Mouse (Mus musculus) spleen, embryonic (tissue): ENCODE measurements around the gene Cavin1.

Source experiments
- CTCF ChIA-PET: fragments of 350-600 bp; sonication (Branson Sonifier 250); formaldehyde crosslinking; loops from one replicate; lab custom pipeline; 2022; lab: Charles Lee

Gene Cavin1

GRCm38 (mm10) chr11:100983125-100983777, 12.6 kb upstream of the Cavin1 start:
- CTCF ChIA-PET: interaction anchor here (0.5 to 1.4 kb wide), 5 partner anchors 25 to 77 kb away, joined by 3 to 7 read pairs (median 3); no protein-coding TSS in a partner anchor

DNA sequence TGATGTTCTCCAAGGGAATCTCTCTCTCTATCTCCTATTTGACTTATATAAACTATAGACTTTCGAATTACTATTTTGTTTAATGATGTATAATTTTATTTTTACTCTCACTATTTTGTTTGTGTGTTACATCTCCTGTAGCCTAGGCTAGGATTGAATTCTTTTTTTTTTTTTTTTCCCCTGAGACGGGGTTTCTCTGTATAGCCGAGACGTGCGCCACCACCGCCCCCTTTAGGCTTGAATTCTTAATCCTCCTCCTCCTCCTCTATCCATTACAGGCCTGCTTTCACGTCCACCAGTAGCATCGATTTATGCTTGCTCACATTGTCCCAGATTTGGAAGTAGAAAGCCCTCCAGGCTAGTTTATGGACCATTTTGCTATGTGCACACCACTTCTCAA, 11.4 kb upstream of the Cavin1 start:
- CTCF ChIA-PET: interaction anchor here (0.6 kb wide), 3 partner anchors 60 to 427 kb away, joined by 5 read pairs; no protein-coding TSS in a partner anchor

GRCm38 (mm10) chr11:100981236-100981635, 10.5 kb upstream of the Cavin1 start:
- CTCF ChIA-PET: no interaction called here

GRCm38 (mm10) chr11:100980438-100980837, 9.8 kb upstream of the Cavin1 start:
- CTCF ChIA-PET: interaction anchor here (0.6 kb wide), 1 partner anchor 9 kb away, joined by 6 read pairs; no protein-coding TSS in a partner anchor

DNA sequence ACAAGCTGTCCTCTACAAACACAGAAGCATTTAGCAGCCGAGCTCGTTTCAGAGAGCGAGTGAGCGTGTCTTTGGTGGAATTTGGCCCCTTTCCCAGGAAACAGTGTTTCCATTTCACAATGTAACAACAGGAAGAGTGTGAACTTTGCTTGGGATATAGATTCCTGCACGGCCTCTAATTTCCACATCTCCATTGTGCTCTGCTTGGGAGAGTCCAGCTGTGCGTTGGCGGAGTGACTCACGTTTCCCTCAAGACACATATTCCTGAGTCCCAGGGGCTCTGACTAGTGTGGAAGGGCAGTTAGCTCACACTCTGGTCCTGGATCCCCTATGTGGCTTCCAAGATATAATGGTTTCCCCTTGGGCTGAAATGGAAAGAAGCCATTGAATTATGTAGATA, 9.2 kb upstream of the Cavin1 start:
- CTCF ChIA-PET: no interaction called here

GRCm38 (mm10) chr11:100975241-100975640, 4.6 kb upstream of the Cavin1 start:
- CTCF ChIA-PET: no interaction called here

GRCm38 (mm10) chr11:100974381-100974970, 3.8 kb upstream of the Cavin1 start:
- CTCF ChIA-PET: no interaction called here

DNA sequence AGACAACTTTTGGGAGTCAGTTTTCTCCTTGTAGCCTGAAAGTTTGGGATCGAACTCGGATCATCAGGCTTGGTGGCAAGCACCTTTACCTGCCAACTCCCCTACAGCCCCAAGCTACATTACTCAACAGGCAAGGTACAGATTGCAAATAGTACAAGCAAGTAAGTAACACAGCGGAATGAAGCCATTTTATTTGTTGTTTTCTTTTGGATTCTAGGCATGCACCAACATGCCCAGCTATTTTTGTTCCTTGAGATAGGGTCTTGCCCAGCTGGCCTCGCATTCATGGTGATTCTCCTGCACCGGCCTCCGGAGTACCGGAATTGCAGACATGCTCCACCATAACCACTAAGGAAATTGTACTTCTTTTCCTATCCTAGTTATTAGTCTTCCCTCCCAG, 2.6 kb upstream of the Cavin1 start:
- CTCF ChIA-PET: no interaction called here

DNA sequence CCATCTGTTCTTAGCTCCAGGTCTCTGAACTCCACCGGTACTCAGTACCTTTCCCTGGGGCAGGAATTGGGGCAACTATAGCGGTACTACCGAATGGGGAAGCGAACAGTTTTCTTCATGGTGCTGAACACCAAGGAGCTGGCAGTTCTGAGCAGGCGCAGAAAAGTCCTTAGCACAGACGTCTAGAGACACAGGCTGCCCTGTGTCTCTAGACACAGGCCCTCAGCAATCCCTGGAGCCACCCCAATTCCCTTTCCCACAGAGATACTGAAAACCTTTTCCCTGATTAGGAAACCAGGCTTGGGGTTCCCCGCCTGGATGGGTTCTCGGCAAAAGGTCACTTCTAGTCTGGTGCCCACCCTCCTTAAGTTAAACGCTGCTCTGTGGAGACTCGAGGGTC, 768 bp upstream of the Cavin1 start:
- CTCF ChIA-PET: no interaction called here

- CTCF ChIA-PET: interaction anchor here (0.5 kb wide), 1 partner anchor 32 kb away, joined by 3 read pairs; no protein-coding TSS in a partner anchor
These were observed 737 bp downstream of the Cavin1 start for GRCm38 (mm10) chr11:100969744-100970556.

GRCm38 (mm10) chr11:100969189-100969743, 1.4 kb downstream of the Cavin1 start:
- CTCF ChIA-PET: no interaction called here

DNA sequence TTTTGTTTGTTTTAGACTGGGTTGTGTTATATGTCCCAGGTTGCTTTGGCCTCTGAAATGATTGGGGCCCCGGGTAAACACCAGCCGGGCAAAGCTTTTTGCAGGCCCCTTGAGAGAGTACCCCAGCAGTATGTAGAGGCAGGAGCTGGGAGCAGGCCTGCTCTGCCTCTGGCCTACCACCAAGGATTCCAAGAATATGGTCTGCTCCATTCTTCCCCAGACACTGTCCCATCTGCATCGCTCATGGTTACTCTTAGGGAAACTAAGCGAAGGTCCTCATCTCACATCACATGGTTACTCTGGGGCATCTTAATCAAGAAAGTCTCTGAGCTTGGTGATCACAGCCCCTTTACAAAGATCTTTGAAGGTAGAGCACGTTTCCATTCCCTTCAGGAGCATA, 2.2 kb downstream of the Cavin1 start:
- CTCF ChIA-PET: no interaction called here

- CTCF ChIA-PET: no interaction called here
These were observed 2.7 kb downstream of the Cavin1 start for GRCm38 (mm10) chr11:100967881-100968420.

DNA sequence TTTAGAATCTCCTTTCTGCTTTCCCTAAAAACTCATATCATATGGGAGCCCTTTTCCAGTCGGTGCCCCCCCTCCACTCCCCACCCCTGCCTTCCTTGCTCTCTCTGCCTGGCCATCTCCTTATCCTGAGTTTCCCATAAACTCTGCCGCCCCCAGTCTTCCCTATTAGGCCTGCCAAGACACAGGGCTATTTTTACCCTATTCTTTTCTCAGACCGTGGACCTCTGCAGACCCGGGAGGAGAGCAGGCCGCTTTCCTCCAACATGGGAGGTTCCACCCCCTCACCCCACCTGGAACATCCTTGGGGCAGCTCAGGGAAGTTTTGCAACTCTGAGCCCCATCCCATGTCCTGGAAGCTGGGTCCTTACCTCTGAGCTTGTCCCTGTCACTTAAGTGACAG, 3.3 kb downstream of the Cavin1 start:
- CTCF ChIA-PET: no interaction called here

- CTCF ChIA-PET: no interaction called here
These were observed 4.9 kb downstream of the Cavin1 start for GRCm38 (mm10) chr11:100965760-100966159.

- CTCF ChIA-PET: interaction anchor here (0.6 kb wide), 1 partner anchor 342 kb away, joined by 4 read pairs; no protein-coding TSS in a partner anchor
These were observed 5.7 kb downstream of the Cavin1 start for GRCm38 (mm10) chr11:100964901-100965542.

- CTCF ChIA-PET: interaction anchor here (0.5 kb wide), 1 partner anchor 211 kb away, joined by 16 read pairs; no protein-coding TSS in a partner anchor
These were observed 6.5 kb downstream of the Cavin1 start for GRCm38 (mm10) chr11:100964180-100964579.

GRCm38 (mm10) chr11:100963647-100964046, 7.0 kb downstream of the Cavin1 start:
- CTCF ChIA-PET: interaction anchor here (0.5 to 0.6 kb wide), 2 partner anchors 84 to 210 kb away, joined by 6 to 16 read pairs; no protein-coding TSS in a partner anchor

- CTCF ChIA-PET: no interaction called here
These were observed 8.2 kb downstream of the Cavin1 start for GRCm38 (mm10) chr11:100962371-100962911.

DNA sequence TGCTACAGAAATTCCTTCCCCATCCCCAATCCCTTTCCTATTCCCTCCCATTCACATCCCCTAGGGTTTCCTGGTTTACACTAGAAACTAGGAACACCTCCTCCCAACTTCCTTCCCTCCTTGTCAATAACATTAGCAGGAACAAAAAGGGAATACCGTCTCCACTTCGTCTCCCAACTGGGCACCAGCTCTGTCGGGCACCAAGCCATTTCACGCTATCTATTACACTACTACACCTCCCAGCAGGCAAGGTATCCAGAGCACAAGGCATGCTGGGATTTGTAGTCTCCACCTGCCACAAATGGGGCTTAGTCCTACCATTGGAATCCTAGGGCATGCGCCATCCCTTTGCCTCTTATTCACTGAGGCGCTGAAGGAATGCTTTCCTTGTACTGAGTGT, 10.1 kb downstream of the Cavin1 start:
- CTCF ChIA-PET: no interaction called here

DNA sequence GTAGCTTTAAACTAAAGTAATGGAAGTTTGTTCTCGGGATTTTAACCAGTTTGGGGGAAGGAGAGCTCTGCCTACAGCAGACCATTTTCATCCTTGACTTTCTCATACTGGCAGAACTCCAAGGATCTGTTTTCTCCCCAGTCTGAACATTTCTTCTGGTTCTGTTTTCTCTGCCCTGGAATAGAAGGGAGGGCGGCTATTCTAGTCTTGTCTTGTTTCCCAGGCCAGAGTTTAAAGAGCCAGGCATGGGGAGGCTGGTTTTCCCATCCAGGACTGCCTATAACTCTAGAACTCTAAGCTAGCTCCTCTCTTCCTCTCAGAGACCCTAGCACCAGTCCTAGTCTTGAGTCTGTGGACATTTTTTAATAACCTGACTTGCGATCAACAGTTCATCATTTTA, 10.9 kb downstream of the Cavin1 start:
- CTCF ChIA-PET: interaction anchor here (0.6 to 1.0 kb wide), 4 partner anchors 52 to 258 kb away, joined by 3 read pairs; no protein-coding TSS in a partner anchor
